Mouse (Mus musculus): ENCODE data around the gene Ndufs1.

DNA sequence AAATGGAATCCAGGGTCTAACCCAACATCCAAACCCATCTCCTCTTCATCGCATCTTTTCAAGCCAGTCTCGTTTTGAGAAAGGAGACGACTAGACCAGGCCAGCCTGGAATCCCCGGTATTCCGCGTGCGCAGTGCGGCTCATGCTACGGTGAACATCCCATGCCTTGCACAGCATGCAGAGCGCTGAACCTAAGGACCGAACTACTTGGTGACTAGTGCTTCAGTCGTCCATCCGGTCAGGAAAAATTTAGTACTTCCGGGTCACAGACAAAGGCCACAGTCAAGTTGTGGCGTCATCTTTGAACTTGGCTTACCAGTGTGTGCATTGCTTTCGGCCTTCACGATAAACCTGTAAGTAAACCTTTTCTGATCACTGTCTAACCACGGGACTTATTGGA, 23.7 kb upstream of the Ndufs1 start:
- TF ChIP-seq MYOG (IDR thresholded peaks at IDR 0.05; ENCODE audit: control insufficient read depth in 1 of 3, insufficient read depth in 1 of 3, insufficient read length in 2 of 3, low read depth in 2 of 3) (no peak), POLR2A (IDR thresholded peaks at IDR 0.05; ENCODE audit: insufficient read length, low read depth) (no peak), E2F4 (IDR thresholded peaks at IDR 0.05; ENCODE audit: insufficient read depth) (no peak), USF1 (IDR thresholded peaks at IDR 0.05; ENCODE audit: low read depth) (no peak), REST (IDR thresholded peaks at IDR 0.05; ENCODE audit: insufficient read depth, insufficient read length) (no peak)

Measured in myocyte (in vitro differentiated cells).